Mouse (Mus musculus) layer of hippocampus, adult 8-10 months (tissue): ENCODE data around the gene Snrnp35. TPM values are rescaled to one million over a fixed set of nuclear protein-coding genes. Genes with fewer than 3 reads are reported as not detected.
"Not testable (repeated sequence)": the region's sequence is repeated elsewhere in the genome, so short reads cannot be mapped to it uniquely, and the experiment has no call there.

Experiments
- DNase-seq, 2 experiments: peaks; one replicate each; pipeline ENCODE4 v3.0.0; 2022; ENCODE audit warnings: low spot score in 2 of 2
- total RNA-seq, 4 experiments: library from RNA; stranded (reverse); gene quantifications; 2 replicates each; pipeline ENCODE4 v1.2.4; 2022

Gene Snrnp35
- total RNA-seq, 4 experiments from 2014 or later, result 25.7 to 31.5 (median 28.6) TPM

GRCm38 (mm10) chr5:124500037-124500436 is 17.1 kb downstream of the Snrnp35 start:
- not testable (repeated sequence) for DNase-seq

- DNase-seq, result peak in 1 of 2 experiments; percentile 42
These were observed 17.6 kb downstream of the Snrnp35 start for GRCm38 (mm10) chr5:124500573-124500972.

GRCm38 (mm10) chr5:124501541-124501940 is 18.6 kb downstream of the Snrnp35 start:
- DNase-seq, result no peak

- peak; percentile 86 to 91 for DNase-seq
These were observed 20.8 kb downstream of the Snrnp35 start for GRCm38 (mm10) chr5:124503742-124504141.

- DNase-seq, result no peak
These were observed 22.3 kb downstream of the Snrnp35 start for GRCm38 (mm10) chr5:124505235-124505634.

- DNase-seq, result no peak
These were observed 23.9 kb downstream of the Snrnp35 start for GRCm38 (mm10) chr5:124506731-124507359.

- no peak for DNase-seq
These were observed 26.3 kb downstream of the Snrnp35 start for GRCm38 (mm10) chr5:124509200-124509599.

- DNase-seq, result no peak
These were observed 26.9 kb downstream of the Snrnp35 start for GRCm38 (mm10) chr5:124509742-124510237.

GRCm38 (mm10) chr5:124510536-124511050 is 27.7 kb downstream of the Snrnp35 start:
- no peak for DNase-seq

GRCm38 (mm10) chr5:124515789-124516188 is 32.9 kb downstream of the Snrnp35 start:
- DNase-seq, result no peak

GRCm38 (mm10) chr5:124518648-124519047 is 35.7 kb downstream of the Snrnp35 start:
- DNase-seq, result peak; percentile 81 to 85

GRCm38 (mm10) chr5:124521588-124521987 is 38.7 kb downstream of the Snrnp35 start:
- DNase-seq, result no peak

GRCm38 (mm10) chr5:124523032-124523431 is 40.1 kb downstream of the Snrnp35 start:
- DNase-seq, result no peak

- DNase-seq, result no peak
These were observed 42.0 kb downstream of the Snrnp35 start for GRCm38 (mm10) chr5:124524943-124525342.

GRCm38 (mm10) chr5:124528351-124528750 is 45.4 kb downstream of the Snrnp35 start:
- no peak for DNase-seq

- DNase-seq, result no peak
These were observed 45.9 kb downstream of the Snrnp35 start for GRCm38 (mm10) chr5:124528791-124529190.

GRCm38 (mm10) chr5:124529191-124529651 is 46.3 kb downstream of the Snrnp35 start:
- no peak for DNase-seq

GRCm38 (mm10) chr5:124529697-124530096 is 46.8 kb downstream of the Snrnp35 start:
- no peak for DNase-seq

GRCm38 (mm10) chr5:124530655-124531582 is 48.0 kb downstream of the Snrnp35 start, which contains the start of gene Rilpl1:
Rilpl1 (minus strand) TSS chr5:124531391.
- DNase-seq, result peak; percentile 68 to 71

- no peak for DNase-seq
These were observed 48.6 kb downstream of the Snrnp35 start for GRCm38 (mm10) chr5:124531583-124531930.

- no peak for DNase-seq
These were observed 49.5 kb downstream of the Snrnp35 start for GRCm38 (mm10) chr5:124532451-124532850.

- no peak for DNase-seq
These were observed 52.1 kb downstream of the Snrnp35 start for GRCm38 (mm10) chr5:124535016-124535415.
